Mouse (Mus musculus): ENCODE data around the gene BC030867. TPM values are rescaled to one million over a fixed set of nuclear protein-coding genes. Genes with fewer than 3 reads are reported as not detected.

The BC030867 gene
- total RNA-seq, 2 experiments from 2014 or later, result not detected

- H3K27ac ChIP-seq, result peak overlapping the region; percentile 76
- H3K4me3 ChIP-seq, result peak overlapping the region; percentile 62
- intact Hi-C loops (cut with DNase I), result no loop called here
These were observed 23.5 kb upstream of the BC030867 start for GRCm38 (mm10) chr11:102225221-102225620.

GRCm38 (mm10) chr11:102226067-102226978 is 22.4 kb upstream of the BC030867 start:
- intact Hi-C loops (cut with DNase I), result no loop called here
- no peak for DNase-seq
- peak overlapping the region; percentile 76 for H3K27ac ChIP-seq
- TF ChIP-seq CTCF (IDR thresholded peaks at IDR 0.05), result no peak
- peak overlapping the region; percentile 95; the same call in 1 of the 2 replicates for H3K4me3 ChIP-seq

More at GRCm38 (mm10) chr11:102225221-102225620, 23.5 kb upstream of the BC030867 start:
- no peak for TF ChIP-seq CTCF (IDR thresholded peaks at IDR 0.05)
- DNase-seq, result no peak

GRCm38 (mm10) chr11:102227270-102228190 is 21.2 kb upstream of the BC030867 start:
- no peak for TF ChIP-seq CTCF (IDR thresholded peaks at IDR 0.05)
- H3K27ac ChIP-seq, result peak overlapping the region; percentile 76
- peak overlapping the region; percentile 95 for H3K4me3 ChIP-seq
- intact Hi-C loops (cut with DNase I), result no loop called here
- peak; percentile 19 for DNase-seq

GRCm38 (mm10) chr11:102228191-102228545 is 20.5 kb upstream of the BC030867 start:
- Histone ChIP-seq H3K4me3 (peak overlapping the region; percentile 95), H3K27ac (peak overlapping the region; percentile 97)
- no peak for DNase-seq
- intact Hi-C loops (cut with DNase I), result no loop called here
- TF ChIP-seq CTCF (IDR thresholded peaks at IDR 0.05), result no peak

GRCm38 (mm10) chr11:102228646-102229268 is 19.9 kb upstream of the BC030867 start:
- DNase-seq, result no peak
- peak overlapping the region; percentile 97 for H3K27ac ChIP-seq
- H3K4me3 ChIP-seq, result peak overlapping the region; percentile 95
- TF ChIP-seq CTCF (IDR thresholded peaks at IDR 0.05), result no peak
- intact Hi-C loops (cut with DNase I), result no loop called here

- intact Hi-C loops (cut with DNase I), result no loop called here
- peak overlapping the region; percentile 95 for H3K4me3 ChIP-seq
- peak; percentile 57 for DNase-seq
- peak overlapping the region; percentile 97 for H3K27ac ChIP-seq
- TF ChIP-seq CTCF (IDR thresholded peaks at IDR 0.05), result no peak
These were observed 19.2 kb upstream of the BC030867 start for GRCm38 (mm10) chr11:102229331-102229953.

- Histone ChIP-seq H3K27ac (peak within 1 kb of the TSS; percentile 97), H3K4me3 (peak within 1 kb of the TSS; percentile 95)
- intact Hi-C loops (cut with DNase I), result loop anchor here (1.0 kb wide), 1 partner anchor 18 kb away; the partner anchor contains the start of gene BC030867
- peak; percentile 11; the same call in 1 of the 2 replicates for TF ChIP-seq CTCF (IDR thresholded peaks at IDR 0.05)
- DNase-seq, result peak; percentile 99
These were observed 18.5 kb upstream of the BC030867 start, which contains the start of gene Hdac5 for GRCm38 (mm10) chr11:102230006-102230741. Hdac5 (minus strand) TSS chr11:102230166.

- Histone ChIP-seq H3K4me3 (no peak overlapping the region), H3K27ac (no peak overlapping the region)
- no peak for TF ChIP-seq CTCF (IDR thresholded peaks at IDR 0.05)
- no peak for DNase-seq
- intact Hi-C loops (cut with DNase I), result no loop called here
These were observed 12.7 kb upstream of the BC030867 start for GRCm38 (mm10) chr11:102236022-102236421.

- TF ChIP-seq CTCF (IDR thresholded peaks at IDR 0.05), result no peak
- H3K27ac ChIP-seq, result no peak overlapping the region
- intact Hi-C loops (cut with DNase I), result no loop called here
These were observed 8.0 kb upstream of the BC030867 start for GRCm38 (mm10) chr11:102240636-102241035.

GRCm38 (mm10) chr11:102241246-102241645 is 7.4 kb upstream of the BC030867 start:
- DNase-seq, result no peak
- Histone ChIP-seq H3K27ac (no peak overlapping the region), H3K4me3 (no peak overlapping the region)
- no peak for TF ChIP-seq CTCF (IDR thresholded peaks at IDR 0.05)
- intact Hi-C loops (cut with DNase I), result no loop called here

More at GRCm38 (mm10) chr11:102240636-102241035, 8.0 kb upstream of the BC030867 start:
- no peak overlapping the region for H3K4me3 ChIP-seq
- no peak for DNase-seq

- H3K4me3 ChIP-seq, result no peak overlapping the region
- TF ChIP-seq CTCF (IDR thresholded peaks at IDR 0.05), result peak; percentile 19; the same call in 1 of the 2 replicates
- H3K27ac ChIP-seq, result no peak overlapping the region
- intact Hi-C loops (cut with DNase I), result no loop called here
- no peak for DNase-seq
These were observed 6.8 kb upstream of the BC030867 start for GRCm38 (mm10) chr11:102241874-102242273.
